In genomic region chr8:105350186-105350585, GRCm38 (mm10) we compare ENCODE assay signal across 10 mouse cellular contexts. TPM values are rescaled to one million over a fixed set of nuclear protein-coding genes. Genes with fewer than 3 reads are reported as not detected.
DNase-seq lines count a peak whose midpoint lies in the region; ATAC-seq and TF ChIP-seq lines count a peak whose summit lies in the region.
"Had no signal": no experiment of that assay in that cellular context is flagged by ENCODE, and none has a peak within 500 bp of the region (broad histone marks: within the 10 kb centered on the region; RNA-seq: fewer than 3 reads in every experiment).

No protein-coding gene starts in this region.

- no peaks in the 10 kb centered on the region for H3K36me3 ChIP-seq in kidney, embryonic 14.5 days (ENCODE audit: control insufficient read depth, insufficient read depth, low read length)
- H3K36me3 ChIP-seq in forebrain, embryonic 10.5 days (replicated peaks) = peaks cover 11% of the 10 kb centered on the region
- H3K36me3 ChIP-seq in limb, embryonic 14.5 days (ENCODE audit: control insufficient read depth, insufficient read depth, low read length) = peaks cover 6% of the 10 kb centered on the region; the same call in 1 of the 2 replicates

- no peaks in the 10 kb centered on the region for H3K9me3 ChIP-seq in kidney, embryonic 14.5 days (ENCODE audit: control insufficient read depth, low read length)
- no peaks in the 10 kb centered on the region for H3K9me3 ChIP-seq in forebrain, embryonic 10.5 days
- H3K9me3 ChIP-seq in limb, embryonic 14.5 days (ENCODE audit: control insufficient read depth, low read length) = no peaks in the 10 kb centered on the region

- H3K4me2 ChIP-seq in kidney, embryonic 14.5 days (replicated peaks; ENCODE audit: low read depth, low read length) = peak overlapping the region; percentile 92; the same call in 1 of the 2 replicates
- peak overlapping the region; percentile 70 for H3K4me2 ChIP-seq in limb, embryonic 14.5 days (replicated peaks; ENCODE audit: low read depth, low read length, severe bottlenecking)

- intact Hi-C loops in gastrocnemius, postnatal 14 days (cut with DNase I; ENCODE audit: low total_unique reads) = no loop called here

- 49% methylated on average over 7 of the region's 7 CpGs for WGBS in kidney, embryonic 14.5 days
- WGBS in forebrain, embryonic 10.5 days = 51% methylated on average over 7 of the region's 7 CpGs
- WGBS in limb, embryonic 14.5 days = 28% methylated on average over 7 of the region's 7 CpGs

- no peak overlapping the region for H3K27ac ChIP-seq in kidney, embryonic 14.5 days (ENCODE audit: low read depth, low read length)
- H3K27ac ChIP-seq in forebrain, embryonic 10.5 days = 0 out of 2 replicates have a peak overlapping the region, but pooled peaks have one; percentile 91
- H3K27ac ChIP-seq in limb, embryonic 14.5 days (replicated peaks; ENCODE audit: low read depth, low read length) = no peak overlapping the region
- H3K27ac ChIP-seq: kidney, postnatal 0 days had no signal

- H3K4me1 ChIP-seq in kidney, embryonic 14.5 days (ENCODE audit: control insufficient read depth, insufficient read depth, low read length) = peaks cover 26% of the 10 kb centered on the region
- peaks cover 64% of the 10 kb centered on the region for H3K4me1 ChIP-seq in forebrain, embryonic 10.5 days
- peaks cover 21% of the 10 kb centered on the region for H3K4me1 ChIP-seq in limb, embryonic 14.5 days (ENCODE audit: control insufficient read depth, insufficient read depth, low read length)

- no peaks in the 10 kb centered on the region for H3K27me3 ChIP-seq in kidney, embryonic 14.5 days (ENCODE audit: control insufficient read depth, insufficient read depth, low read length)
- H3K27me3 ChIP-seq in forebrain, embryonic 10.5 days (ENCODE audit: poor library complexity, severe bottlenecking) = peaks cover 24% of the 10 kb centered on the region
- H3K27me3 ChIP-seq in limb, embryonic 14.5 days (ENCODE audit: control insufficient read depth, insufficient read depth, low read length) = no peaks in the 10 kb centered on the region

- DNase-seq in kidney, postnatal 10 days = no peak
- peak; percentile 69 for DNase-seq in brain, embryonic 14.5 days (ENCODE audit: low read depth)
- DNase-seq in forebrain, embryonic 10.5 days (ENCODE audit: extremely low spot score, low spot score) = no peak
- no peak for DNase-seq in limb, embryonic 14.5 days (ENCODE audit: low spot score)
- DNase-seq in gastrocnemius, postnatal 14 days = no peak
- DNase-seq in right cerebral cortex, postnatal 14 days = no peak
- no peak for DNase-seq in kidney, postnatal 25 days

- no peak overlapping the region for H3K4me3 ChIP-seq in kidney, embryonic 14.5 days (ENCODE audit: low read length)
- H3K4me3 ChIP-seq in forebrain, embryonic 10.5 days = peak overlapping the region; percentile 83
- H3K4me3 ChIP-seq in limb, embryonic 14.5 days (replicated peaks; ENCODE audit: low read length) = peak overlapping the region; percentile 68

- no peak for TF ChIP-seq POLR2A in brain, embryonic 14.5 days (IDR thresholded peaks at IDR 0.05; ENCODE audit: borderline replicate concordance, extremely low read depth, insufficient read depth, insufficient read length, poor library complexity, severe bottlenecking)
- TF ChIP-seq POLR2A in limb, embryonic 14.5 days (IDR thresholded peaks at IDR 0.05; ENCODE audit: borderline replicate concordance, extremely low read depth, insufficient read depth, insufficient read length) = no peak

- no peak overlapping the region for H3K9ac ChIP-seq in kidney, embryonic 14.5 days (ENCODE audit: low read depth, low read length)
- H3K9ac ChIP-seq in limb, embryonic 14.5 days (ENCODE audit: low read depth, low read length, severe bottlenecking) = 0 out of 2 replicates have a peak overlapping the region, but pooled peaks have one; percentile 70

- TF ChIP-seq CTCF in brain, embryonic 14.5 days (IDR thresholded peaks at IDR 0.05; ENCODE audit: borderline replicate concordance, extremely low read depth, insufficient read depth, insufficient read length) = no peak

- no peak for ATAC-seq in kidney, embryonic 14.5 days (ENCODE audit: low FRiP score, low TSS enrichment)
- ATAC-seq in limb, embryonic 14.5 days (ENCODE audit: low FRiP score, low read depth) = no peak

RNA-seq across cellular contexts. Expression of gene Slc9a5, which starts 1.5 kb away (rescaled TPM):
- 2.6 and 4.0 TPM in 2 replicates for polyA plus RNA-seq in kidney, embryonic 14.5 days (2014; fragmentation: Nextera tagmentation; extraction: Ambion mirVana)
- polyA plus RNA-seq in brain, embryonic 14.5 days (2012; rRNA removed) = 39.3 and 56.1 TPM in 2 replicates
- 5.2 and 5.5 TPM in 2 replicates for polyA plus RNA-seq in forebrain, embryonic 10.5 days (2016; fragmentation: Nextera tagmentation; extraction: Ambion mirVana)
- 43.5 and 58.8 TPM in 2 replicates for polyA plus RNA-seq in limb, embryonic 14.5 days (2012; rRNA removed)
- polyA plus RNA-seq in limb, embryonic 14.5 days (2014; fragmentation: Nextera tagmentation; extraction: Ambion mirVana) = 5.6 and 6.5 TPM in 2 replicates
- 1 to 10 TPM in 1 of 2 experiments, under 1 TPM in 1; 0.84 to 1.0 TPM for total RNA-seq in gastrocnemius, postnatal 14 days (2021)

RNA-seq across cellular contexts. Expression of gene Fhod1, which starts 2.4 kb away (rescaled TPM):
- polyA plus RNA-seq in kidney, embryonic 14.5 days (2014; fragmentation: Nextera tagmentation; extraction: Ambion mirVana) = 5.1 and 6.0 TPM in 2 replicates
- 5.8 and 7.8 TPM in 2 replicates for polyA plus RNA-seq in brain, embryonic 14.5 days (2012; rRNA removed)
- 2.1 and 2.2 TPM in 2 replicates for polyA plus RNA-seq in forebrain, embryonic 10.5 days (2016; fragmentation: Nextera tagmentation; extraction: Ambion mirVana)
- 24.4 and 30.7 TPM in 2 replicates for polyA plus RNA-seq in limb, embryonic 14.5 days (2012; rRNA removed)
- 2.7 and 2.8 TPM in 2 replicates for polyA plus RNA-seq in limb, embryonic 14.5 days (2014; fragmentation: Nextera tagmentation; extraction: Ambion mirVana)
- 10 to 100 TPM; 12.1 to 15.6 TPM for total RNA-seq in gastrocnemius, postnatal 14 days (2021)

RNA-seq across cellular contexts. Expression of gene Plekhg4, which starts 22.9 kb away (rescaled TPM):
- polyA plus RNA-seq in kidney, embryonic 14.5 days (2014; fragmentation: Nextera tagmentation; extraction: Ambion mirVana) = 0.43 and 1.2 TPM in 2 replicates
- 11.5 and 13.6 TPM in 2 replicates for polyA plus RNA-seq in brain, embryonic 14.5 days (2012; rRNA removed)
- polyA plus RNA-seq in forebrain, embryonic 10.5 days (2016; fragmentation: Nextera tagmentation; extraction: Ambion mirVana) = 0.64 and 1.1 TPM in 2 replicates
- polyA plus RNA-seq in limb, embryonic 14.5 days (2012; rRNA removed) = 3.9 and 5.5 TPM in 2 replicates
- 0.55 and 1.2 TPM in 2 replicates for polyA plus RNA-seq in limb, embryonic 14.5 days (2014; fragmentation: Nextera tagmentation; extraction: Ambion mirVana)
- total RNA-seq in gastrocnemius, postnatal 14 days (2021) = under 1 TPM; 0.07 to 0.08 TPM
- total RNA-seq: common myeloid progenitor, adult 5-6 weeks had no signal

RNA-seq across cellular contexts. Expression of gene Tmem208, which starts 24.0 kb away (rescaled TPM):
- 120 and 142 TPM in 2 replicates for polyA plus RNA-seq in kidney, embryonic 14.5 days (2014; fragmentation: Nextera tagmentation; extraction: Ambion mirVana)
- polyA plus RNA-seq in brain, embryonic 14.5 days (2012; rRNA removed) = 93.6 and 144 TPM in 2 replicates
- polyA plus RNA-seq in forebrain, embryonic 10.5 days (2016; fragmentation: Nextera tagmentation; extraction: Ambion mirVana) = 95.3 and 96.6 TPM in 2 replicates
- polyA plus RNA-seq in limb, embryonic 14.5 days (2012; rRNA removed) = 135 and 143 TPM in 2 replicates
- 126 and 135 TPM in 2 replicates for polyA plus RNA-seq in limb, embryonic 14.5 days (2014; fragmentation: Nextera tagmentation; extraction: Ambion mirVana)
- total RNA-seq in gastrocnemius, postnatal 14 days (2021) = 10 to 100 TPM; 20.6 to 21.5 TPM

RNA-seq across cellular contexts. Expression of gene Lrrc29, which starts 24.1 kb away (rescaled TPM):
- polyA plus RNA-seq in kidney, embryonic 14.5 days (2014; fragmentation: Nextera tagmentation; extraction: Ambion mirVana) = 1.6 and 2.1 TPM in 2 replicates
- 2.3 and 2.4 TPM in 2 replicates for polyA plus RNA-seq in brain, embryonic 14.5 days (2012; rRNA removed)
- polyA plus RNA-seq in forebrain, embryonic 10.5 days (2016; fragmentation: Nextera tagmentation; extraction: Ambion mirVana) = 1.4 TPM in 2 replicates
- polyA plus RNA-seq in limb, embryonic 14.5 days (2012; rRNA removed) = 3.2 and 4.8 TPM in 2 replicates
- 1.9 and 2.5 TPM in 2 replicates for polyA plus RNA-seq in limb, embryonic 14.5 days (2014; fragmentation: Nextera tagmentation; extraction: Ambion mirVana)
- total RNA-seq in gastrocnemius, postnatal 14 days (2021) = 1 to 10 TPM in 1 of 2 experiments, under 1 TPM in 1; 0.76 to 1.6 TPM
